Mouse (Mus musculus) forebrain, embryonic 16.5 days (tissue): ENCODE results near the gene Bad. TPM values are rescaled to one million over a fixed set of nuclear protein-coding genes. Genes with fewer than 3 reads are reported as not detected.

Source experiments
- ATAC-seq: fragments of 200-750 bp; cut with Nextera tagmentation; 2 replicates; pipeline ENCODE4 v1.8.0; 2017; ENCODE audit warnings: mild to moderate bottlenecking, moderate library complexity
- H3K27ac ChIP-seq: fragments of 300-500 bp; sonication (generic); 2 replicates; pipeline ENCODE4 v1.5.1; 2014; ENCODE audit warnings: low read length, control low read depth
- H3K27me3 ChIP-seq: fragments of 300-500 bp; sonication (generic); replicated peaks from 2 replicates; pipeline ENCODE4 v1.6.1; 2014; ENCODE audit warnings: low read length; ENCODE audit not compliant: control insufficient read depth, insufficient read depth
- H3K36me3 ChIP-seq: fragments of 300-500 bp; sonication (generic); 2 replicates; pipeline ENCODE4 v1.6.1; 2014; ENCODE audit not compliant: control insufficient read depth, insufficient read depth
- H3K4me1 ChIP-seq: fragments of 300-500 bp; sonication (generic); replicated peaks from 2 replicates; pipeline ENCODE4 v1.6.1; 2014; ENCODE audit warnings: low read length; ENCODE audit not compliant: control insufficient read depth, insufficient read depth
- H3K4me2 ChIP-seq: fragments of 300-500 bp; sonication (generic); 2 replicates; pipeline ENCODE4 v1.6.1; 2014; ENCODE audit warnings: mild to moderate bottlenecking, low read length, control low read depth
- H3K4me3 ChIP-seq: fragments of 300-500 bp; sonication (generic); replicated peaks from 2 replicates; pipeline ENCODE4 v1.5.1; 2014; ENCODE audit warnings: mild to moderate bottlenecking, low read length, control low read depth
- H3K9ac ChIP-seq: fragments of 300-500 bp; sonication (generic); replicated peaks from 2 replicates; pipeline ENCODE4 v1.6.1; 2014; ENCODE audit warnings: low read depth, low read length, control low read depth
- H3K9me3 ChIP-seq: fragments of 300-500 bp; sonication (generic); 2 replicates; pipeline ENCODE4 v1.6.1; 2016; ENCODE audit warnings: low read length; ENCODE audit not compliant: control insufficient read depth
- WGBS: fragments of 180-500 bp; shearing (Covaris S2); extraction: QIAGEN DNeasy Blood & Tissue Kit; methylation state at CpG from one replicate; pipeline ENCODE4 v1.1.7; 2014; 5-methylcytosine and 5-hydroxymethylcytosine counted together
- polyA plus RNA-seq: library from polyadenylated mRNA; unstranded; fragments of >200 nt; fragmentation: Nextera tagmentation; extraction: Ambion mirVana; gene quantifications from 2 replicates; pipeline ENCODE4 v1.2.1, GENCODE M21; 2015

Gene Bad
- polyA plus RNA-seq, 1 experiment from 2014 or later: 88.4 TPM

DNA sequence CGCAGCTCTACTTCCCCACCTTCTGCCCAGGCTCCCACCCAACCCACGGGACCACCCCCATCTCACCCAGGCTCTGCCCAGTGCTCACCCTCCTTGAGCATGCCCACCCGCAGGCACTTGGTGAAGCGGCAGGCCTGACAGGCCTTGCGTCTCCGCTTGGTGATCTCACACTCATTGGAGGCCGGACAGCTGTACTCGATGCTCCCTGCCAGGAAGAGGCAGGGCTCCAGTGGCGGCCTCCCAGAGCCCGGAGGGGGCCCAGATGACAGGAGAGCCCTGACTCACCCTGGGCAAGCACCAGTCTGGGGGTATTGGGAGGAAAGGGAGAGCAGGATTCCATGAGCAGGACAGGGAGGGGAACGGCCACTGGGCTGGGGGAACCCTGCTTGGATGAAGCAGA, 27.7 kb upstream of the Bad start:
- Histone ChIP-seq H3K36me3 (peaks cover 17% of the 10 kb centered on the region; the same call in 1 of the 2 replicates), H3K4me1 (peaks cover 8% of the 10 kb centered on the region), H3K4me2 (no peak overlapping the region), H3K9me3 (no peaks in the 10 kb centered on the region), H3K4me3 (no peak overlapping the region), H3K9ac (no peak overlapping the region), H3K27me3 (no peaks in the 10 kb centered on the region), H3K27ac (no peak overlapping the region)
- 88% methylated on average over 11 of the region's 11 CpGs for WGBS
- no peak for ATAC-seq

DNA sequence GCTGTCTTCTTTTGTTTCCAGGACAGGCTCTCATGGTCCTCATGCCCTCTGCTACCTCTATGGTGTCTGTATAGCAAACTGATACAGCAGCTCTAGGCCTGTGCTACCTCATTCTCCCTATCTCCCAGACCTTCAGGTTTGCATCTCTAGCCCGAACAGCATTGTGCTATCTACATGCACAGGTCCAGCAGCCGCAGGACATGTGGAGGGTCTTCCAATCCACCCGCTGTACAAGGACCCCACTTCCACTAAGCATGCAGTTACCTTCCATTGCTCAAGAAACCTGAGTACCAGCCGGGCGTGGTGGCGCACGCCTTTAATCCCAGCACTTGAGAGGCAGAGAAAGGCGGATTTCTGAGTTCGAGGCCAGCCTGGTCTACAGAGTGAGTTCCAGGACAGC, 27.1 kb upstream of the Bad start:
- peaks cover 6% of the 10 kb centered on the region for H3K4me1 ChIP-seq
- ATAC-seq: no peak
- 90% methylated on average over 9 of the region's 9 CpGs for WGBS
- no peak overlapping the region for H3K4me2 ChIP-seq
- no peaks in the 10 kb centered on the region for H3K9me3 ChIP-seq
- no peak overlapping the region for H3K27ac ChIP-seq
- peaks cover 17% of the 10 kb centered on the region; the same call in 1 of the 2 replicates for H3K36me3 ChIP-seq
- no peak overlapping the region for H3K9ac ChIP-seq
- H3K27me3 ChIP-seq: no peaks in the 10 kb centered on the region
- no peak overlapping the region for H3K4me3 ChIP-seq

DNA sequence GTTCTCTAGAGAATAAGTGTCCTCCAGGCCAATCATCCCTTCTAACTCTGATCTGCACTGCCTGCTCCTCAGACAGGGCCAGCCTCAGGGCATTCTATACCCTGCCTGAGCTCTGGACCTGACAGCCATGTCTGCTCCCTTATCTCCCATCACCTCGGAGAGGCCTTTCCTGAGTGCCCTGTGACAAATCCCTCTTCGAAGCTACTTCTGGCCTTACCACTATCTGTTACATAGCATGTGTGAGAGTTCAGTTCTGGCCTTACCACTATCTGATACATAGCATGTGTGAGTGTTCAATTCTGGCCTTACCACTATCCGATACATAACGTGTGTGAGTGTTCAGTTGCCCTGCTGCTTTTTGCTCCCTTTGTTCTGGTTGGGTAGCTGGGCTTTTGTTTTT, 26.4 kb upstream of the Bad start:
- Histone ChIP-seq H3K9me3 (no peaks in the 10 kb centered on the region), H3K4me1 (peaks cover 11% of the 10 kb centered on the region), H3K4me3 (no peak overlapping the region), H3K36me3 (peaks cover 17% of the 10 kb centered on the region; the same call in 1 of the 2 replicates), H3K9ac (no peak overlapping the region), H3K27ac (no peak overlapping the region), H3K4me2 (no peak overlapping the region), H3K27me3 (no peaks in the 10 kb centered on the region)
- 86% methylated on average over 4 of the region's 4 CpGs for WGBS
- ATAC-seq: no peak

DNA sequence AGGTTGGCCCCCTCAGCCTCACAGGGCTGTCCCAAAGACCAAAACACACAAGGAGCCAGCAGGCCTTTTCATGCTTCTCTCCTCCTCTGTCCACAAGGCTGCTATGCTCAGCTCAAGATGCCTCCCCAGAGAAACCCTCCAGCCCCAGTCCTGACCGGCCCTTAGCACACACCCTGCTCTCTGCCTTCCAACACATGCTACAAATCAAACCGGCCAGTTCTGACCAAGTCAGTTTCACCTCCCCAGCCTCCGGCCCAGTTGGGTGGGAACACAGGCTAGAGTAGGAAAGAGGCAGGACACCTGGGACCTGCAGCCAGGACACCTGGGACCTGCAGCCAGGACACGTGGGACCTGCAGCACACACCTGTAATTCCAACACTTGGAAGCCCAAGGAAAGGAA, 25.2 kb upstream of the Bad start:
- Histone ChIP-seq H3K4me3 (no peak overlapping the region), H3K9me3 (no peaks in the 10 kb centered on the region), H3K9ac (no peak overlapping the region), H3K36me3 (peaks cover 17% of the 10 kb centered on the region; the same call in 1 of the 2 replicates), H3K4me1 (peaks cover 13% of the 10 kb centered on the region), H3K27me3 (no peaks in the 10 kb centered on the region), H3K27ac (no peak overlapping the region), H3K4me2 (no peak overlapping the region)
- 88% methylated on average over 4 of the region's 4 CpGs for WGBS
- ATAC-seq: no peak

DNA sequence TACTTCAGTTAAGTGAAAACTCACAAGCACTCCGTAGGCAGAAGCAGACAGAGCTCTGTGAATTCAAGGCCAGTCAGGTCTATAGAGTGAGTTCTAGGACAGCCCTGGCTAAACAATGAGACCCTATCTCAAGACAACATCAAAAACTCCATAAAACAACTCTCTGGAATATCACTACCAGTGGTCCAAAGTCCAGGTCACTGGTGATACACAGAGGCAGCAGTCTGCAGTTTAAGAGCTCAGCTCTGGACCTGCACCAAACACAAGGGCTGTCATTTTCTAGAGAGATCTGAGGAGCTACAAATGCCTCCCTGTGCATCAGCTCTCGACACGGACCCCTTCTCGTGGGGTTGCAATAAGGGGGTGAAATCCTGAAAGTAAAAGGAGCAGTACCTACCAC, 23.3 kb upstream of the Bad start:
- Histone ChIP-seq H3K4me3 (no peak overlapping the region), H3K27ac (no peak overlapping the region), H3K4me2 (no peak overlapping the region), H3K9me3 (no peaks in the 10 kb centered on the region), H3K4me1 (peaks cover 18% of the 10 kb centered on the region), H3K36me3 (peaks cover 6% of the 10 kb centered on the region; the same call in 1 of the 2 replicates), H3K27me3 (peaks cover 9% of the 10 kb centered on the region), H3K9ac (no peak overlapping the region)
- ATAC-seq: no peak
- 92% methylated on average over 4 of the region's 4 CpGs for WGBS

DNA sequence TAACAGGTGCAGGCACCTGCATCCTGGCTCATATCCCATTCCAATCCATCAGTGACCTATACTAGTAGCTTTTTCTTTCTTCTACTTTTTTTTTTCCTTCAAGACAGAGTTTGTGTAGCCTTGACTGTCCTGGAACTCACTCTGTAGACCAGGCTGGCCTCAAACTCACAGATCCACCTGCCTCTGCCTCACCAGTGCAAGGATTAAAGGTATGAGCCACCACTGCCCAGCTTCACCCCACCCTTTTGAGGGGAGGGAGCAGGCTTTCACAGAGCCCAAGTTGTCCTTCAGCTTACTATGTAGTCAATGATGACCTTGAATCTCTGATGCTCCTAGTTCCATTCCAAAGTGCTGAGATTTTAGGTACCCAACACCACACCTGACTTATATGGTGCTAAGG, 22.2 kb upstream of the Bad start:
- no peak for ATAC-seq
- peaks cover 18% of the 10 kb centered on the region for H3K4me1 ChIP-seq
- H3K9ac ChIP-seq: no peak overlapping the region
- no peak overlapping the region for H3K27ac ChIP-seq
- H3K36me3 ChIP-seq: 0 out of 2 replicates have a peak, but pooled peaks cover 2% of the 10 kb centered on the region
- no peak overlapping the region for H3K4me3 ChIP-seq
- H3K9me3 ChIP-seq: no peaks in the 10 kb centered on the region
- peaks cover 18% of the 10 kb centered on the region for H3K27me3 ChIP-seq
- H3K4me2 ChIP-seq: no peak overlapping the region

DNA sequence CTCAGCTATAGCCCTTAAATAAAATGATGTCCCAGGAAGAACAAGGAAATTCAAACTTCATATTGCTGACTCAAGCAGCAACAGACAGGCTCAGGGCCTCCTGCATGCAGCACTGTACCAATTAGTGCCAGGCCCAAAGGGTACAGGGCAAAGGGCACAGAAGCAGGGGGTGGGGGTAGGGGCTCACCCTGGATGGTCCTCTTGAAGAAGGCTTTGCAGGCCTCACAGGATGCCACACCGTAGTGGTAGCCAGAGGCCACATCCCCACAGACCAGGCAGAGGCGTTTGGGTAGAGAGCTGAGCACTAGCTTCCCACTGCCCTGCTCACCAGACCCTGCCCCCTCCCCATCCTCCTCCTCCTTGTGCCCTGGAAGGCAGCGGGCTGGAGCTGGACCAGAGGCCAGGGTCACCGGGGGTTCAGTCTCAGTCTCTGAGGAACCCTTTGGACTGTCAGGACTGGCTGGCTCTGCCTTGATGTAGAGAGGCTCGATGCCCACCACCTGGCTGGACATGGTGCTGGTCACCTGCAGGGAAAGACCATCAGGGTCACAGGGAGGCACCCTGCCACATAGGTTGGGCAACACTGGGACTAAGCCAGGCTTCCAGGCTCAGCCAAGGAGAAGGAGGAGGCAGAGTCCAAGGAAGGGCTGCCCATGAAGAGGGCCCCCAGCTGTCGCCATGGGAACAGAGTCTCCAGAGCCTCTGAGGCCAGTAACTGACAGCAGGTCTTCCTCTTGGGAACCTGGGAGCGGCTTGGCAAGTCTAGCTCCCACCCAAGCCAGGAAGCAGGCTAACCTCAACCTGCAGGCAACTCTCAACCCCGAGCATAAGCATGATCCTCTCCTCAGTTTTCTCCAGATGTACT, 21.6 kb upstream of the Bad start:
- ATAC-seq: no peak
- Histone ChIP-seq H3K9ac (0 out of 2 replicates have a peak overlapping the region, but pooled peaks have one; percentile 0), H3K27ac (no peak overlapping the region), H3K9me3 (no peaks in the 10 kb centered on the region), H3K4me1 (peaks cover 22% of the 10 kb centered on the region), H3K36me3 (0 out of 2 replicates have a peak, but pooled peaks cover 2% of the 10 kb centered on the region), H3K4me2 (peak overlapping the region; percentile 91), H3K27me3 (peaks cover 25% of the 10 kb centered on the region), H3K4me3 (peak overlapping the region; percentile 70)
- 50% methylated on average over 7 of the region's 8 CpGs for WGBS

DNA sequence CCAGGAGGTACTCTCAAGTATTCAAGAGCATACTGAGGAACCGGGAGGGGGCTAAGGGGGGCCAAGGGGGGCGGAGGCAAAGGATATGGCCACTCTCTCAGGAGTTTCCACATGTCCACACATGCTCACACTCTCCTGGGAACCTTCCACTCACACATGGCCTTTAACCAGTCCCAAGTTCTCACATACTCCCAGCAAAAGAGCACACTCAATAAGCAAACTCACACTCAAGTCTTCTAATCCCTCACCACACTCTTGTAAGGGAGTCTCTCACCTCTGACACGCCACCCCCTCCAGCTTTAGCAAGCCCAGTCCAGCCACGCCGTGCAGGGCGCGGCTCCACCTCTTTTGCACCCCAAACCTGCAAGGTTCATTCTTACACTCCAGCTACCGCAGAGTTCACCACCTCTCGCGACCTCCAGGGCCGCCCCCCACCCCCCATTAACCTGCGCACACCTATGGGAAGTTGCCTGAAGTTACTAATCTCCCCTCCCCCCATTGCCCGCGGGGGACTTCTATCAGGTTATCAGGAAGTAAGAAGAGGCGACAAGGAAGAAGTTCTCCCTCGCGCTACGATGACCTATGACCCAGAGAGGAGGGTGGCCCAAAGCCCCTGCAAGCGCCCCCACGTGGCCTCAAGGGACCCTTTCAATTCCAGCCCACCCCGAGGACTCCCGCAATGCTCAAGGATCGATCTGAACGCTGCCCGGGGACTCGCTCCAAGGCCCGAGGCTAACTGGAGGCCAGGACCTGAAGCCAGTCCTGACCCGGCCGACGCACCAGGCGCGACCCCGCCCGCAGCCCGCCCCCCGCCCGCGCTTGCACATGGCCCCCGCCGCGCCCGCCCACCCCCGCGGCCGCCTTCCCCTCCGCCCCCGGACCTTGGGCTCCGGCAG, 20.7 kb upstream of the Bad start:
- Histone ChIP-seq H3K4me1 (peaks cover 22% of the 10 kb centered on the region), H3K4me2 (peak overlapping the region; percentile 91), H3K36me3 (0 out of 2 replicates have a peak, but pooled peaks cover 2% of the 10 kb centered on the region), H3K9me3 (no peaks in the 10 kb centered on the region), H3K27me3 (peaks cover 33% of the 10 kb centered on the region), H3K27ac (peak overlapping the region; percentile 76), H3K4me3 (peak overlapping the region; percentile 70), H3K9ac (peak overlapping the region; percentile 84)
- peak; percentile 9 for ATAC-seq
- whole genome bisulfite sequencing: 1% methylated on average over 46 of the region's 48 CpGs
